Mouse (Mus musculus): Measurements from ENCODE around the gene Pdzd4. TPM values are rescaled to one million over a fixed set of nuclear protein-coding genes. Genes with fewer than 3 reads are reported as not detected.

The Pdzd4 gene
- polyA plus RNA-seq, 1 experiment from 2014 or later = 4.5 TPM

- ATAC-seq (ENCODE audit: low FRiP score) = peak; percentile 37
- peak overlapping the region; percentile 92; the same call in 1 of the 2 replicates for H3K27ac ChIP-seq (replicated peaks)
- no peaks in the 10 kb centered on the region for H3K27me3 ChIP-seq (replicated peaks)
- no peaks in the 10 kb centered on the region for H3K9me3 ChIP-seq (replicated peaks)
- H3K9ac ChIP-seq (replicated peaks) = peak overlapping the region; percentile 86
- 20% methylated on average over 17 of the region's 17 CpGs for WGBS
- peak overlapping the region; percentile 61 for H3K4me2 ChIP-seq
- H3K4me3 ChIP-seq (replicated peaks) = peak overlapping the region; percentile 58
- H3K36me3 ChIP-seq = no peaks in the 10 kb centered on the region
- peaks cover 13% of the 10 kb centered on the region for H3K4me1 ChIP-seq
These were observed 1.0 kb downstream of the Pdzd4 start for GRCm38 (mm10) chrX:73823747-73824146.

DNA sequence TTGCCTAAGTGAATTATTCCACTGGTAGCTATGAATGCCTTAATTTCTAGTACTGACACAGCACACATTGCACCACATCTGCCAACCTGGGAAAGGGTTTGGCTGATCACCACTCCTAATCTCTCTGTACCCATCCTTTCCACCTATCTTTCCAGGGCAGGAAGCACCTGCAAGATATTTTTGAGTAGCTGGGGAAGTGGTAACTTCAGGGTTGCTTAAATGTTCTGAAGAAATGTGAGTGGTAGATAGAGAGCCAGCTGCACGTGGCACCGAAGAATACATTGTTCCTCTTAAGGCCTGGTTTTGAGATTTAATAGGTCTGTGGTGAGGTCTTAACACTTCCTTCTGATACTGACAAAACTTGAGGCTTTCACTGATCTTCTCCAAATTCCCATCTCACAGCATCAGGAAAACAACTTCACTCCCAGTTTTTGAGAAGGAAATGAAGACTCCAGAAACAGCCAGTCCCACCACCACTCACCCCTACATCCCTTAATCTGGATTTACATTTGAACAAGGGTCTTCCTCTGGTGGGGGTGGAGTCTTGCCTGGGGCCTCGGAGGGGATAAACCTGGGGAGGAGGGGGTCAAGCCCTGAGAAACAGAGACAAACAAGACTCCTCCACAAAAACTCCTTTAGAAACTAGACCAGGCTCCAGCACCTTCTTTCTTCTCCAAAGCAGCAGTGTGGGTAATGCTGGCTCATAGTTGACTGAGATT is 8.0 kb downstream of the Pdzd4 start:
- no peak for ATAC-seq (ENCODE audit: low FRiP score)
- Histone ChIP-seq H3K9ac (replicated peaks) (no peak overlapping the region), H3K36me3 (no peaks in the 10 kb centered on the region), H3K4me2 (no peak overlapping the region), H3K4me3 (replicated peaks) (no peak overlapping the region), H3K27ac (replicated peaks) (no peak overlapping the region), H3K27me3 (replicated peaks) (no peaks in the 10 kb centered on the region), H3K4me1 (0 out of 2 replicates have a peak, but pooled peaks cover 2% of the 10 kb centered on the region), H3K9me3 (replicated peaks) (no peaks in the 10 kb centered on the region)
- 56% methylated on average over 3 of the region's 3 CpGs for WGBS

- no peaks in the 10 kb centered on the region for H3K9me3 ChIP-seq (replicated peaks)
- H3K4me3 ChIP-seq (replicated peaks) = peak overlapping the region; percentile 24
- 0 out of 2 replicates have a peak overlapping the region, but pooled peaks have one; percentile 30 for H3K9ac ChIP-seq (replicated peaks)
- peak; percentile 87 for ATAC-seq (ENCODE audit: low FRiP score)
- H3K27ac ChIP-seq (replicated peaks) = peak overlapping the region; percentile 71
- no peaks in the 10 kb centered on the region for H3K27me3 ChIP-seq (replicated peaks)
- H3K36me3 ChIP-seq = no peaks in the 10 kb centered on the region
- WGBS = 14% methylated on average over 14 of the region's 14 CpGs
- no peaks in the 10 kb centered on the region for H3K4me1 ChIP-seq
- peak overlapping the region; percentile 53 for H3K4me2 ChIP-seq
These were observed 9.7 kb downstream of the Pdzd4 start for GRCm38 (mm10) chrX:73815072-73815471.

DNA sequence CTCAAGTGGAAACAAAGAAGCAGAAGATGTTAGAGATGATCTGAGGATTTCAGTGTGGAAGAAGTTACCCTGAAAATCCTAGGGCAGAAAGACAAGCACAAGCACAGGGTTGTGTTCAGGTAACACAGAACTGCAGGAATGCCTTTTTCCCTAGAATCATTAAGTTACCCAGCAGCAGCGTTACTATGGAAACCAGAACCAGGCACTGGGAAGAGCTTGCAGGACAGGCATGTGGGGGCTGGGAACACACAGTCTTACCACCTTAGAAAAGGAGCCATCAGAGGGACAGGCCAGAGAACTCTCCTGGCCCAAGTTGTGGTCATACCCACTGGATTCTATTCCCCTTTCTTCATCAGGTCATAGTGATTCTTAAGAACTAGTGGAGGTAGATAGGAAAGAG is 19.0 kb downstream of the Pdzd4 start:
- Histone ChIP-seq H3K4me1 (peaks cover 7% of the 10 kb centered on the region; the same call in 1 of the 2 replicates), H3K4me2 (no peak overlapping the region), H3K4me3 (replicated peaks) (no peak overlapping the region), H3K27ac (replicated peaks) (no peak overlapping the region), H3K36me3 (no peaks in the 10 kb centered on the region), H3K9ac (replicated peaks) (no peak overlapping the region), H3K9me3 (replicated peaks) (no peaks in the 10 kb centered on the region), H3K27me3 (replicated peaks) (no peaks in the 10 kb centered on the region)
- no peak for ATAC-seq (ENCODE audit: low FRiP score)
- WGBS = 48% methylated on average over 1 of the region's 1 CpGs

DNA sequence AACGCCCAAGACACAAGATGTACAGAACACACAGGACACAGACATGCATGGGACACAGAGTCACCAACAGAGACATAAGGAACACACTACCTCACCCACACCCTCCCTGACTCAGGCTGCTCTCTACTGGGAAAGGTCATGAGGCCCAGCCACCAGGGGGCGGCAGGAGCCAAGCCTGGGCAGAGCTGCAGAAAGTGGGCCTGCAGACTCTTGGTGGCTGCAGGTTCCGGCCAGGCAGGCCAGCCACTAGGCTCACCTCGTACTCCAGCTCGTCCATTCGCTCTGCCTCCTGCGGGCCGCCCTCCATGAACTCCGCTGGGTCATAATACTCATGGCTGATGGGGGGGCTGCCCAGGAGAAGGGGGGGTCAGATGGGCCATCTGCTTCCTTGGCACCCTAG is 26.3 kb downstream of the Pdzd4 start:
- no peaks in the 10 kb centered on the region for H3K4me1 ChIP-seq
- H3K36me3 ChIP-seq = peaks cover 7% of the 10 kb centered on the region
- H3K9ac ChIP-seq (replicated peaks) = no peak overlapping the region
- no peaks in the 10 kb centered on the region for H3K9me3 ChIP-seq (replicated peaks)
- 43% methylated on average over 9 of the region's 9 CpGs for WGBS
- peak; percentile 56; the same call in 1 of the 2 replicates for ATAC-seq (ENCODE audit: low FRiP score)
- H3K4me3 ChIP-seq (replicated peaks) = no peak overlapping the region
- H3K27me3 ChIP-seq (replicated peaks) = no peaks in the 10 kb centered on the region
- H3K4me2 ChIP-seq = no peak overlapping the region
- H3K27ac ChIP-seq (replicated peaks) = no peak overlapping the region

DNA sequence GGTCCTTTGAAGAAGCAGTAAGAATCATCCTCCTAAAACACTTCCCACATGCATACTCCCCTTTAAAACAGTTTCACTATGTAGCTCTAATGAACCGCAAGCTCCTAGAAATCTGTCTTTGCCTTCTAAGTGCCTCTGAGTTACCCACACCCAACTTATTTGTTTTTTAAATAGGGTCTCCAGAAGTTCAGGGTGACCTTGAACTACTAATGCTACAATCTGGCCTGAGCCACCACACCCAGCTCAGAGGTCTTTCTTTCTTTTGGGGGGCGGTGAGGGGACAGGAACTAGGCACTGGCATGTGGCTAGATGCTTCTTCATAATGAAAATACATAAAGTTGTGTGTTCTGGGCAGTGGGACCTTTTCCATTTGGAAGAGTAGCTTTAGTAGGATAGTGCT is 27.3 kb downstream of the Pdzd4 start:
- H3K4me2 ChIP-seq = no peak overlapping the region
- peaks cover 7% of the 10 kb centered on the region for H3K36me3 ChIP-seq
- 93% methylated on average over 2 of the region's 2 CpGs for WGBS
- H3K27me3 ChIP-seq (replicated peaks) = no peaks in the 10 kb centered on the region
- no peak overlapping the region for H3K4me3 ChIP-seq (replicated peaks)
- no peaks in the 10 kb centered on the region for H3K9me3 ChIP-seq (replicated peaks)
- ATAC-seq (ENCODE audit: low FRiP score) = no peak
- H3K4me1 ChIP-seq = no peaks in the 10 kb centered on the region
- no peak overlapping the region for H3K27ac ChIP-seq (replicated peaks)
- H3K9ac ChIP-seq (replicated peaks) = no peak overlapping the region

- no peak for ATAC-seq (ENCODE audit: low FRiP score)
- 38% methylated on average over 1 of the region's 1 CpGs for WGBS
- H3K4me1 ChIP-seq = peaks cover 6% of the 10 kb centered on the region
These were observed 31.3 kb downstream of the Pdzd4 start for GRCm38 (mm10) chrX:73793505-73793904.

DNA sequence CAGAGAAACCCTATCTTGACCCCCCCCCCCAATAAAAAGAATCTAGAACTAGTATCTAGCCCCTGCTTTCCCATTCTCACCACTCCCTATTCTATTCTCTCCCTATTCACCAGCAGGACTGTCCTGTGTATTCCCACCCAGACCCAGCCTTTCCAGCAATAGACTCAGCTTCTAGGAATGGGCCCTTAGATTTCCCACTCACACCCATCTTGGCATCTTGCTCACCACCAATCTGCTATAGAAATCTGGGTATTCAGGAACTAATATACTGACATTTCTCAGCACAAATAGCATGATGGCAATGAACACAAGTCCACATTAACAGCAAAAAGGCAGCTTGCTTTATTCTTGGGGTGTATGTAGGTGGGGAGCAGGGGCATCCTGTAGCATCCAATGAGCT is 31.7 kb downstream of the Pdzd4 start:
- Histone ChIP-seq H3K9ac (replicated peaks) (no peak overlapping the region), H3K27ac (replicated peaks) (no peak overlapping the region), H3K9me3 (replicated peaks) (no peaks in the 10 kb centered on the region), H3K27me3 (replicated peaks) (no peaks in the 10 kb centered on the region), H3K4me2 (no peak overlapping the region), H3K36me3 (peaks cover 21% of the 10 kb centered on the region), H3K4me1 (peaks cover 11% of the 10 kb centered on the region), H3K4me3 (replicated peaks) (no peak overlapping the region)
- no peak for ATAC-seq (ENCODE audit: low FRiP score)

More at GRCm38 (mm10) chrX:73793505-73793904, 31.3 kb downstream of the Pdzd4 start:
- Histone ChIP-seq H3K9ac (replicated peaks) (no peak overlapping the region), H3K27ac (replicated peaks) (no peak overlapping the region), H3K9me3 (replicated peaks) (no peaks in the 10 kb centered on the region), H3K36me3 (peaks cover 21% of the 10 kb centered on the region), H3K4me3 (replicated peaks) (no peak overlapping the region), H3K4me2 (no peak overlapping the region), H3K27me3 (replicated peaks) (no peaks in the 10 kb centered on the region)

DNA sequence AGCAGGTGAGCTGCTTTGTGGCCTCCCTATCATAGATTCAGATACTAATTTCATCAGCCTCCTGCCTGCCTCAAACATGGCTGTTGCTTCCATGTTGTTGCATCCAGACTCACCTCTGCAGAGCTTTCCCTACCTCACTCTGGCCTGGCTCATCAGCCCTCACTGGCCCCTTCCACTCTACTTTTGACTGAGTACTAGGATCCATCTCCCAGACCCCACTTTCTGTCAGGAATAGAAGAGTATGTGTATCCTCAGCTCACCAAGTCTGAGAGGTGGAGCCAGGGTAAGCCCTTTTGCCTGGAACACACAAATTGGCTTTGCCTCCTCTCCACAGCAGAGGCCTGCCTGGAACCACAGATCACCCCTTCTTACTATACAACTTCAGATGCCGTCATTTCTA is 36.3 kb downstream of the Pdzd4 start:
- Histone ChIP-seq H3K36me3 (peaks cover 15% of the 10 kb centered on the region), H3K27ac (replicated peaks) (no peak overlapping the region), H3K9me3 (replicated peaks) (no peaks in the 10 kb centered on the region), H3K4me3 (replicated peaks) (no peak overlapping the region), H3K9ac (replicated peaks) (0 out of 2 replicates have a peak overlapping the region, but pooled peaks have one; percentile 75), H3K4me2 (peak overlapping the region; percentile 60), H3K27me3 (replicated peaks) (no peaks in the 10 kb centered on the region), H3K4me1 (peaks cover 33% of the 10 kb centered on the region)
- ATAC-seq (ENCODE audit: low FRiP score) = no peak
- 96% methylated on average over 1 of the region's 1 CpGs for WGBS

- H3K4me3 ChIP-seq (replicated peaks) = peak overlapping the region; percentile 58
- peak; percentile 29 for ATAC-seq (ENCODE audit: low FRiP score)
- 22% methylated on average over 18 of the region's 22 CpGs for WGBS
- H3K4me1 ChIP-seq = peaks cover 33% of the 10 kb centered on the region
- peaks cover 15% of the 10 kb centered on the region for H3K36me3 ChIP-seq
- H3K9ac ChIP-seq (replicated peaks) = peak overlapping the region; percentile 75
- H3K27me3 ChIP-seq (replicated peaks) = no peaks in the 10 kb centered on the region
- no peaks in the 10 kb centered on the region for H3K9me3 ChIP-seq (replicated peaks)
- peak overlapping the region; percentile 92 for H3K27ac ChIP-seq (replicated peaks)
- H3K4me2 ChIP-seq = peak overlapping the region; percentile 60
These were observed 37.6 kb downstream of the Pdzd4 start for GRCm38 (mm10) chrX:73787225-73787558.

DNA sequence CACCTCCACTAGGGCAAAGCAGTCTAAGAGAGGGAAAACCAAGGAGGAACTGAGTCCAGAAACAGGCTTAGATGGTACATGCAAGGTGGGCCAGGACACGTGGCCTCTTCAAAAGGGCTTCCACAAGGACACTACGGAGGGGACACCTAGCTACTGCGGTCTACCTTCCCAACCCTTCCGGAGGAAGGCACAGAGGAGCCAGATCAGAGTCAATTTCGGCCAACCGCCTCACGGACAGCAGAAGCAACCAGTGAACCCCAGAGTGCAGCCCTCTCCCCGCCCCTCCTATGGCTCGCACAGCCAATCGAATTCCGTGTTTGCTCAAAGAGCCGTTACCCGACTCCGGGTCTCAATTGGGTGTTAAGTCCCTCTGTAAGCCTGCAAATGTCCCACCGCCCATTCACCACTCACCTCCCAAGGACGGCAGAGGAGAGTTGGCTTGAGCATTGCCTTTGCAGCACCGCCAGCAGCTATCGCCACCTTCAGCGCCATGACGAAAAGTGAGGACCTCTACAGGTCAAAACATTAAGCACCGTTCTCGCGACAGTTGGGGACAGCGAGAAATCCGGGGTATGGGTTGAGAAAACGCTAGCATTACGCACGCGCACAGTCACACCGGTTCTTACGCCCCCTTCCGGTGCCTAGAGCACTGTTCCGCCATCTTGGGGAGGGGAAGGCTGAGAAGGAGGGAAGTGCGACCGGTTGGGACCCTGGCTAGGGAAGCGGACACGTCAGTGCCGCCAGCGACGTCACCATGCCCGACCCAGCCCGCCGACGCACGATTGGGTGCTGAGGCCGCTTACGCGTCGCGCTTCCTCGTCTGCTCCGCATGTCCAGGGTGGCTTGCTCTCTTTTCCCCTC is 38.2 kb downstream of the Pdzd4 start, which contains the start of the genes Idh3g and Ssr4:
Gene Idh3g, minus strand, starts transcription at position 534 of the 861 bp plus-strand sequence.
Gene Ssr4, plus strand, starts transcription at position 665 of the 861 bp plus-strand sequence.
- H3K36me3 ChIP-seq = peaks cover 15% of the 10 kb centered on the region
- peak within 1 kb of the TSS; percentile 58 for H3K4me3 ChIP-seq (replicated peaks)
- peak; percentile 97 for ATAC-seq (ENCODE audit: low FRiP score)
- peak within 1 kb of the TSS; percentile 67 for H3K4me2 ChIP-seq
- H3K4me1 ChIP-seq = peaks cover 33% of the 10 kb centered on the region
- H3K9ac ChIP-seq (replicated peaks) = peak within 1 kb of the TSS; percentile 75
- no peaks in the 10 kb centered on the region for H3K27me3 ChIP-seq (replicated peaks)
- peak within 1 kb of the TSS; percentile 92 for H3K27ac ChIP-seq (replicated peaks)
- WGBS = 18% methylated on average over 42 of the region's 52 CpGs
- H3K9me3 ChIP-seq (replicated peaks) = no peaks in the 10 kb centered on the region
